Mouse (Mus musculus) CD4-positive, CD25-positive, alpha-beta regulatory T cell, adult 2 months (primary cell): ENCODE data around the gene Isyna1.

ENCODE experiments used
- DNase-seq: peaks from one replicate; pipeline ENCODE4 v3.0.0-alpha.2; 2012; ENCODE audit warnings: low read depth, low spot score

The Isyna1 gene

GRCm38 (mm10) chr8:70602139-70602811 is 8.1 kb downstream of the Isyna1 start:
- no peak for DNase-seq

DNA sequence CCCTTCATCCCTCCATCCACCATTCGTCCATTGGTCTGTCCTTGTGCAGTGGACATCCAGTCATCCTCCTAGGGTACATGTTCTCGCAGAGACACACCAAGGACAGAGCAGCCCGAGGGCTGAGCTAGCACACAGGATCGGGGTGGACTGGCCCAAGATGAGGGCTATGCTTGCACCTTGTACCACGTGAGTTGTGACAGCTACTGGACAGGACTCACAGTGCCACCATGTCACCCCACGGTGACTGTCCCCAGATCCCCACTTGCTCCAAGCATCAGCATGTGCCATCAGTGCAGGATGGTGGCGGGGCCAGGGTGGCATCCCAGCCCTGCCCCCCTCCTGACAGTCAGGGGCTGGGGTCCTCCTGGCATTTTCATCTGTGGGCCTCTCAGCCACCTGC is 10.4 kb downstream of the Isyna1 start:
- no peak for DNase-seq

DNA sequence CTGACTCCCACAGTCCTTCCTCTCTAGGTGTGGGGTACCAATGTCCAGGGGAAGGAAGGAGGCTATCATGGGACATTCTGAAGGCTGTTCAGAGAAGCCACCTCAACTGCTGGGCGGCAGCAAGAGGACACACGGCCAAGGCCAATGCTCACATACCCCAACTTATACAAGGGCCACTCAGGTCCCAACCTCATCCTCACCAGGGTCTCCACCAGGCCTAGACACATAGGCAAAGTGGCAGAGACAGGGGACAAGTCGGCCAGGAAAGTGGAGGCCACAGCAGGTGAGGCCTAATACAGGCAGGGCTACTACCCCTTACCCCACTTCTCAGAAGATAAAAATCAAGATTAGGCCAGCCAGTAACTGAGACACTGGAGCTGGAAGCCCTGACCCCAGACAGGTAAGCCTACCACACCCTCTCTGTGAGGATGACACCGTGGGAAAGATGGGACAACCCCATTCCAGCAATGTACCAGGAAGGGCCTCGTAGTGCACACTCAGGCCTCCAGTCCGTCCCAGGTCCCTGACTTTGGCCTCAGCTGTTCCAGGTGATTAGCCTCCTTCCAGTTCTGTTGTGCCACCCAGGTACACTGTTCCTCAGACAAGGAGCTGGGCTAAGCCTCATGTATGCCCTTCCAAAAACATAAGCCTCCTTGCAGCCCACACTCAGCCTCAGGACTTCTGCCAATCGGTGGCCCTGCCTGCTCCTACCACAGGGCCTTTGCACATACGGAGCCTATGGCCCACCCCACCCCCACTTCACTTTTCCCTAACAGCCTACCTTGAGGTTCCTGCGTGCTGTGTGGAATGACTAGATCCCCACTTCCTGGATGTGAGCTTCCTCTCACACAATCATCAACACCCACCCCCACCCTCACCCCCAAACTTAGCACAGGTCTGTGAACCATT is 12.0 kb downstream of the Isyna1 start:
- DNase-seq, result peak; percentile 28

- DNase-seq, result no peak
Measured at GRCm38 (mm10) chr8:70606780-70607602, 12.8 kb downstream of the Isyna1 start.

DNA sequence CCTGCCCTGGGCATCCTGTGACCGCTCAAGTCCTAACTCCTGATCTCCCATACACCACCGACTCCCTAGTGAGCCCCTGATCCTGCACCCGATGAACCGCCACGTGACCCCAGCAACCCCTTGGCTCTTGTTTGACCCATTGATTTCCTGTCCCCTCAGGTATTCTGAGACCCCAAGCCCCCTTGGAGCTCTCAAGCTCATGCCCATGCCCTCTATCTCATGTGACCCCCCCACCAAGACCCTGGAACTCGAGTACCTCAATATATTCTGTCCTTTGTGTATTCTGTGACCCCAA is 13.4 kb downstream of the Isyna1 start:
- peak; percentile 35 for DNase-seq

- DNase-seq, result peak; percentile 66
Measured at GRCm38 (mm10) chr8:70607898-70608748, 13.9 kb downstream of the Isyna1 start.

DNA sequence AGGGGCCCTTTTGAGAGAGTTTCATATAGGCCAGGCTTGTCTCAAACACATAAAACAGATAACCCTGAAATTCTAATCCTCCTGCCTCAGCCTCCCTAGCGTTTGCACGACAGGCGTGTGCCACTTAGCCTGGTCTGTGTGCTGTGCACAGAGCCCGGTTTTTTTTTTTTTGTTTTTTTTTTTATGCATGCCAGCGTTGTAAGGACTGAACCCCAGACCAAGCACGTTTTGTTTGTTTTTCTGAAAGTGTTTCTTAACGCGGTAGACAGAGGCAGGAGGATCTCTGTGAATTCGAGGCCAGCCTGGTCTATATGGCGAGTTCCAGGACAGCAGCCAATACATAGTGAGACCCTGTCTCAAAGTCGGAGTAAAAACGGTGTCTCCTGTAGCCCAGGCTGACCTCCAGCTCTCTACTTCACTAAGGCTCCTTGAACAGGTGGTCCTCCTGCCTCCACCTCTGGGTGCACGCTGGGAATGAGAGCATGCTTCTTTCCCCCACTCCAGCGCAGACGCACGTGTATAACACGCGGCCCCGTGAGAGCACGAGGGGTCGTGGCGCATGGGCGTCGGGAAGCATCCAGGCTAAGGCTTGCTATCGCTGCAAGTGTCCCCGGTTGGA is 14.7 kb downstream of the Isyna1 start, which contains the start of gene Ssbp4:
Gene Ssbp4 (minus strand): TSS at position 124 of the 619 bp plus-strand sequence.
- no peak for DNase-seq

DNA sequence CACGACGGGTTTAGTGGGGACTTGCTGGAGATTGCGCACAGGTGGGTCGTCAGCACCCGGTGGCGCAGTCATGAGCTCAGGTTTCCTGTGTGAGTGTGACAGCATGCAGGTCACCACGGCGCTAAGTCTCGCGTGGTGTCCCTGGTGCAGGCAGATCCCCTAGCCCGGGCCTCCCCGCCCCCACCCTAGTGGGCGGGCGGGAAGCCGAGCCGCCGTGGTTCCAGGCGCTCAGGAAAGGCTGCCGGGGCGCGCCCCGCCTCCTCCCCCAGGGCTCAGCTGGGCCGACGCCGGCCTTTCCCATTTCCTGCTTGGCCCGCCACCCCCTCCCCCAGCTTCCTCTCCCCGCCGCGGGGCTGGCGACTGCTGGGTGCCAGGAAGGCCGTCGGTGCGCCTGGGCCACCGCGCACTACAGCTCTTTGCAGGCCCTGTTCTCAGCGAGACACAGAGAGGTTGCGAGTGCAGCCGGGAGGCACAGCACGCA is 15.2 kb downstream of the Isyna1 start:
- peak; percentile 94 for DNase-seq

DNA sequence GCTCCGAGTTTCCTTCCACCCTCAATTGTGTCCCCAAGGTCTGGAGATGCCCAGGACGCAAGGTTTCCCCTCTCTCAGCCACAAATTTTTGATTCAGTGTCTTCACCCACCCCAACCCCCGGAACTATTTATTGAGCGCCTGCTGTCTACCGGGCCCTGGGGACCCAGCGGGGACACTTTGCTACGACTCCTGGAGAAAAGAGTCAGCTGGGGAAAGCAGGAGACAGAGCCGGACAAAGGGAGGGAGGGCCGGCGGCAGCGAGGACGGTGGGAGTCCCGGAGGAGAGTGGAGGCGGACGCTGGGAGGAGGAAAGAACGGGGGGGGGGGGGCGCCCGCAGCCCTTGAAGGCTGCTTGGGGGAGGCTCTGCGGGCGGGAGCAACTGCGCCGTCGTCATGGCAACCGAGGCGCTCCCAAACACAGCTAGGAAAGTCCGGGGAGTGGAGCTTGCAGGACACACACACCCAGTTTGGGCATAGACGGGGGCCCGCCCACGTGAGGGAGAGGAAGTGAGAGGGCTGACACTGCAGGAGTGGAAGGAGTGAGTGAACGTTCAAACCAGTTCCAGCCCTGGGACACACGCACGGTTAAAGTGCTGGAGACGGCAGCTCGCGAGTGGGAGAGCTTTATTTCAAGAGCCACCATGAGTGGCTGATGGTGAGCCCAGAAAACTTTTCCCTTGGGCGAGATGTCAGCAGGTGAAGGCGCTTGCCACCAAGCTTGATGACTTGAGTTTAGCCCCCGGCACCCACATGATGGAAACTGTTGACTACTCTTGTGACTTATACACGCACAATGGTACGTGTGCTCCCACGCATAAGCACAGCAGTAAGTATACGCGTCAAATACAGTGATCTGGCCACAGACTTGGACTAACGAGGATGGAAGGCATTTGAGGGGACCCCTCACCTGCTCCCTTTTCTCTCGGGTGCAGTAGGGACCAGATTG is 15.9 kb downstream of the Isyna1 start:
- peak; percentile 95 for DNase-seq

GRCm38 (mm10) chr8:70610796-70611771 is 16.9 kb downstream of the Isyna1 start:
- DNase-seq, result peak; percentile 89

DNA sequence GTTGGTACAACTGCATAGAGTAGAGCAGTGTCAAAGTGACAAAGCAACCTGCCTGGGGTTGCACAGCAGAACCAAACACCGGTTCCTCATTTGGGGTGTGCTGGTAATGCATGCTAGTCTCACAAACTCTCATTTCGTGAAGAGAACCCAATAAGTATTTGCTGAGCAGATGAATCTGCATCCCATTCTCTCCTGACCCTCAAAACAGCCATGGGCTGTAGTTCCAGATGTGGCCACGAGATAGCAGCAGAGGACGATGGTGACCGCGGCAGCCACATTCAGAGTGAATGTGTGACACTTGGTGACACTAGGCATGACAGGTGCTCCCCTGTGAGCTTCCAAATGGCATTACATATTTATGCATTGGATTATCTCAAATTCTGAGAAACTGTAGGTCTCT is 17.7 kb downstream of the Isyna1 start:
- peak; percentile 93 for DNase-seq

GRCm38 (mm10) chr8:70613763-70614162 is 19.6 kb downstream of the Isyna1 start:
- no peak for DNase-seq

DNA sequence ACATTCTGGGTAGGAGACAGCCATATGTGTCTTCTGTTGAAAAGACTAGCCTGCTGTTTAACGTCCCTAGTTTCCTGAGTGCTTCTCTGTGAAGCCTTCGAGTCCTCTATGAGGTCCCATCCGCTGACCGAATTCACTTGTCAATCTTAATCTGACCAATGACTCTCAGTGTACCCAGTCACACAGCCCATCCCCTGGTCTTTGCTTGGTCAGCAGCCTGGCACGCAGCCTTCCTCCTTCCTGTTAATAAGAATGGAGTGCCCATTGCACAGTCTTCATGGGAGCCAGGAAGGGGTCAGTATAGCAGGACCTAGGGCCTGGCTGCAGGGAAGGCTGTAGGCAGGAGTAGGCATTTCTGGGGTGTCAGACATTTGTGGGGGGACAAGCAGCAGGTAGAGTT is 20.3 kb downstream of the Isyna1 start:
- no peak for DNase-seq

DNA sequence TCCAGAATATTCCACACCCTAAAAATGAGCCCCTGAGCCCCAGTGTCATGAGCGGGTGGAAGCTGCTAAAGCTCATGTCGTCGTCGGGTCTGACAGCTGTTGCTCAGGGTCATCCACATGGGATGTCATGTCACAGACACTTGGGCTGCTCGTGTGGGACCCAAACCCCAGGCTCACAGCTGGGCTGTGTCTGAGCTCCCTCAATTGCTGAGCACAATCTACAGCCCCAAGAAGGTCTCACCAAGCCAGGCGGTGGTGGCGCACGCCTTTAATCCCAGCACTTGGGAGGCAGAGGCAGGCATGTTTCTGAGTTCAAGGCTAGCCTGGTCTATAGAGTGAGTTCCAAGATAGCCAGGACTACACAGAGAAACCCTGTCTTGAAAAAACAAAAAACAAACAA is 21.1 kb downstream of the Isyna1 start:
- DNase-seq, result no peak

DNA sequence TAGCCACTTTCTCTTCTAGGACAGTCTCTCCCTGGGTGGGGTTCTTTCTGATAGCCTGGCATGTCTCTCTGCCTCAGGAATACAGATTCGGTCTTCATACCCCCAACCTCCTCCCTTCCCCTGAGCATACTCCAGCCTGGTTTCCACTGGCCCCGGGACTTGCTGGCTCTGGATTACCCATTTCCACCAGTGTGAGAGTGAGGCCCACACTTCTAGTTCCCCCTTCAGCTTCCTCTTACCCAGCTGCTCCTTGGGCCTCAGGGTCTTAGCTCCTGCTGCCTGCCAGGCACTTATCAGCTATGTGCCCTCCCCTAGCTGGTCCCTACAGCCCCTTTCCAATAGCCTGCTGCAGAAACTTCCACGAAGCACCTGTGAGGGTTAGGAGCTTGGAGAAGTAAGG is 21.7 kb downstream of the Isyna1 start, which contains the start of gene Lrrc25:
Gene Lrrc25 (plus strand): TSS at position 262 of the 400 bp plus-strand sequence.
- DNase-seq, result no peak

DNA sequence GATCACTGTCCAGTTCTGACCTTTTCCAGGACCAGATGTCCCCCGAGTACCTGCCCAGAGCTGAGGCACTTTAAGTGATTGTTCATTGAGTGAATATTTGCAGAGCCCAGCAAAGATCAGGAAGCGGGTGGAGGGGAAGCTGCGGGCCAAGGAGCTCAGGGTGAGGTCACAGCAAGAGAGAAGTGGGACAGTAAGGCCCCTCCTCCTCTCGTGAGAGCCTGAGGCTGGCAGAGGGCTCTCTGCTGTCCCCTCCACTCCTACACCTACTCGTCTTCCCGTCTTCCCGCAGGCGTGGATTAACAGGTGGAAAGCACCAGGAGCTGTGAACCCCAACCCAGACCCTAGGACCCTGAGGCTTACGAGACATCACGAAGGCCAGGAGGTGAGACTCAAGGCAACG is 22.5 kb downstream of the Isyna1 start:
- no peak for DNase-seq

- no peak for DNase-seq
Measured at GRCm38 (mm10) chr8:70617985-70618384, 23.8 kb downstream of the Isyna1 start.

DNA sequence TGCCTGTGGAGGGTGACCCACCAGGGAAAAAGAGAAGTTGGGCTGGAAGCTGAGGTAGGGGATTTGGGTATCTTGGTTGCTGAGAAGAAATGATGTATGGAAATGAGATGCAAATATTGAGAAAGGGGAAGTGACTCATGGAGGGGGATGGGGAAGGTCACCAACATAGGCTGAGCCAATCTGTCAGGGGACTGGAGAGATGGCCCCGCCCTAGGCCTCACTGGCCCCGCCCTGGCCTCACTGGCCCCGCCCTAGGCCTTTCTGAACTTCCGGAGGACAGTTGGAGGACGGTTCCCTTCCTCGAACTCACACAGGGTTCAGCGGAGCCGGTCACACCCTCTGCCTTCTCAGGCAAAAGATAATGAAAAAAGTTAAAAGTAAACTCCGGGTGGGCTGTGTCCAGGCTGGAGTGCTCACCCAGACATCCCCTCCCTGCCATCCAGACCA is 24.7 kb downstream of the Isyna1 start:
- DNase-seq, result peak; percentile 66
